ENCODE assay signal across 19 mouse cellular contexts in the genomic region with DNA sequence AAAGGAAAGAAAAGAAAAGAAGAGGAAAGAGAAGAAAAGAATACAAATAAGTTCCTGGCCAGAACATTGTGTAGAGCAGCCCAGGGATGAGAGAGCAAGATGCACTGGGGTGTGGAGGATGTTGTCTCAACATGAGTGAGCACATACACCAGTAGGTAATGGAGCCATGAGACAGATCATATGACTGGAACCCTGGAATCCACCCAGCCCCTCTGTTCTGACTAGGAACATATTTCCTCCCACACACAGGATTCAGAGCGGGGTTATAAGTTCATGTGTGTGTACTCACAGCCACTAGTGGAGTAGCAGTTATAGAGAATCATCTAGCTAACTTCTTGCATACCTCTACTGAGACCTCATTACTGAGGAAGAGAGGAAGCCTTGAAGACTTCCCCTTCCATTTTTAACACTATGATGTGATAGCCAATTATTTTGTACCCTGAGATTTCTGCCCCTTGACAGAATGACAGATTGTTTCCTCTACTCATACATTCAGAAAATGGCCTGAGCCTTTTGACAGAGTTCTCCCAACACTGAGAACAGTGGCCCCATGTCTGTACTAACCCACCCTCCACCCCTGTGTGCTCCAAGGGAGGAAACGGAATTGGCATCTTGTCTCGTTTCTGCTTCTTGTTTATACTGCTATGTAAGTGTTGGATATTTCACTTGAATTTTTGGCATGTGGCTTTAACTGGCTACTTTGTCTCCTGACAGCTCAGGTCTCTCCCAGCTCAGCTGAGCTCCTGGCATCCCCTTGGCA. TPM values are rescaled to one million over a fixed set of nuclear protein-coding genes. Genes with fewer than 3 reads are reported as not detected.
DNase-seq lines count a peak whose midpoint lies in the region; ATAC-seq lines count a peak whose summit lies in the region.
"Had no signal": no experiment of that assay in that cellular context is flagged by ENCODE, and none has a peak within 500 bp of the region (broad histone marks: within the 10 kb centered on the region; RNA-seq: fewer than 3 reads in every experiment).

No protein-coding gene starts in this region.

- H3K9me3 ChIP-seq in kidney, embryonic 16.5 days (ENCODE audit: low read length): no peaks in the 10 kb centered on the region
- no peaks in the 10 kb centered on the region for H3K9me3 ChIP-seq in limb, embryonic 15.5 days
- H3K9me3 ChIP-seq in forebrain, embryonic 14.5 days (replicated peaks; ENCODE audit: control insufficient read depth, low read length): no peaks in the 10 kb centered on the region
- H3K9me3 ChIP-seq: embryonic facial prominence, embryonic 13.5 days; hindbrain, embryonic 10.5 days; limb, embryonic 13.5 days; neural tube, embryonic 12.5 days had no signal

- H3K36me3 ChIP-seq in kidney, embryonic 16.5 days (ENCODE audit: insufficient read depth, low read length): no peaks in the 10 kb centered on the region
- H3K36me3 ChIP-seq in limb, embryonic 15.5 days: no peaks in the 10 kb centered on the region
- no peaks in the 10 kb centered on the region for H3K36me3 ChIP-seq in forebrain, embryonic 14.5 days (ENCODE audit: control insufficient read depth, insufficient read depth, low read length)
- H3K36me3 ChIP-seq: embryonic facial prominence, embryonic 13.5 days; hindbrain, embryonic 10.5 days; limb, embryonic 13.5 days; neural tube, embryonic 12.5 days had no signal

- 52% methylated on average over 3 of the region's 3 CpGs for WGBS in kidney, embryonic 16.5 days
- WGBS in limb, embryonic 15.5 days: 64% methylated on average over 3 of the region's 3 CpGs
- WGBS in forebrain, embryonic 14.5 days: 93% methylated on average over 3 of the region's 3 CpGs

- H3K27me3 ChIP-seq in kidney, embryonic 16.5 days (ENCODE audit: insufficient read depth, low read length): no peaks in the 10 kb centered on the region
- H3K27me3 ChIP-seq in limb, embryonic 15.5 days: no peaks in the 10 kb centered on the region
- H3K27me3 ChIP-seq in forebrain, embryonic 14.5 days (replicated peaks; ENCODE audit: control insufficient read depth, insufficient read depth, low read length): no peaks in the 10 kb centered on the region
- H3K27me3 ChIP-seq: embryonic facial prominence, embryonic 13.5 days; limb, embryonic 13.5 days; neural tube, embryonic 12.5 days had no signal

- H3K9ac ChIP-seq in kidney, embryonic 16.5 days (replicated peaks; ENCODE audit: low read length): no peak overlapping the region
- no peak overlapping the region for H3K9ac ChIP-seq in limb, embryonic 15.5 days
- H3K9ac ChIP-seq in forebrain, embryonic 14.5 days (ENCODE audit: low read length): no peak overlapping the region
- H3K9ac ChIP-seq: embryonic facial prominence, embryonic 13.5 days; limb, embryonic 13.5 days; neural tube, embryonic 12.5 days had no signal

- H3K4me3 ChIP-seq in kidney, embryonic 16.5 days (ENCODE audit: low read length): no peak overlapping the region
- H3K4me3 ChIP-seq in limb, embryonic 15.5 days: no peak overlapping the region
- no peak overlapping the region for H3K4me3 ChIP-seq in forebrain, embryonic 14.5 days (ENCODE audit: low read depth, low read length)
- H3K4me3 ChIP-seq: embryonic facial prominence, embryonic 13.5 days; hindbrain, embryonic 10.5 days; layer of hippocampus, adult 2 months; left cerebral cortex, adult 2 months; limb, embryonic 13.5 days; neural tube, embryonic 12.5 days had no signal

- no peak overlapping the region for H3K4me2 ChIP-seq in kidney, embryonic 16.5 days (replicated peaks; ENCODE audit: low read depth, low read length)
- no peak overlapping the region for H3K4me2 ChIP-seq in limb, embryonic 15.5 days
- no peak overlapping the region for H3K4me2 ChIP-seq in forebrain, embryonic 14.5 days (ENCODE audit: low read length)
- H3K4me2 ChIP-seq: embryonic facial prominence, embryonic 13.5 days; limb, embryonic 13.5 days; neural tube, embryonic 12.5 days had no signal

- H3K4me1 ChIP-seq in kidney, embryonic 16.5 days (ENCODE audit: insufficient read depth, low read length): peaks cover 9% of the 10 kb centered on the region; the same call in 1 of the 2 replicates
- peaks cover 8% of the 10 kb centered on the region; the same call in 1 of the 2 replicates for H3K4me1 ChIP-seq in limb, embryonic 15.5 days
- no peaks in the 10 kb centered on the region for H3K4me1 ChIP-seq in forebrain, embryonic 14.5 days (ENCODE audit: control insufficient read depth, insufficient read depth, low read length)

- peak; percentile 29 for DNase-seq in gastrocnemius, adult 18-20 months (ENCODE audit: low spot score)
- no peak for DNase-seq in gastrocnemius, postnatal 10 days
- no peak for DNase-seq in kidney, postnatal 4 days
- peak; percentile 15 for DNase-seq in A20 (ENCODE audit: low read depth, low spot score)
- no peak for DNase-seq in right cerebral cortex, postnatal 4 days
- DNase-seq in forebrain, embryonic 14.5 days (ENCODE audit: low spot score): no peak
- DNase-seq: cerebellum, postnatal 36 days had no signal

- H3K27ac ChIP-seq in kidney, embryonic 16.5 days (ENCODE audit: low read length): no peak overlapping the region
- H3K27ac ChIP-seq in limb, embryonic 15.5 days: no peak overlapping the region
- H3K27ac ChIP-seq in forebrain, embryonic 14.5 days (ENCODE audit: low read depth, low read length): no peak overlapping the region
- H3K27ac ChIP-seq: embryonic facial prominence, embryonic 13.5 days; layer of hippocampus, adult 2 months; left cerebral cortex, adult 2 months; limb, embryonic 13.5 days; neural tube, embryonic 12.5 days had no signal

- peak; percentile 60; the same call in 1 of the 2 replicates for ATAC-seq in kidney, embryonic 16.5 days (ENCODE audit: low FRiP score, low TSS enrichment)
- peak; percentile 37; the same call in 1 of the 2 replicates for ATAC-seq in limb, embryonic 15.5 days (ENCODE audit: insufficient number of reproducible peaks, low FRiP score, low TSS enrichment, low read depth)
- ATAC-seq in forebrain, embryonic 14.5 days: no peak
- ATAC-seq: activated CD4-positive, CD25-positive, alpha-beta regulatory T cell, adult 4 months; forebrain, embryonic 16.5 days had no signal

RNA-seq across cellular contexts. Expression of gene Fabp1, which starts 24.7 kb away (rescaled TPM):
- total RNA-seq in gastrocnemius, adult 18-20 months (2021): 1 to 10 TPM in 1 of 2 experiments, not detected in 1; 2.6 TPM
- total RNA-seq in gastrocnemius, postnatal 10 days (2021): under 1 TPM in 1 of 2 experiments, not detected in 1; 0.70 TPM
- 1.6 and 2.7 TPM in 2 replicates for polyA plus RNA-seq in kidney, embryonic 16.5 days (2015; fragmentation: Nextera tagmentation; extraction: Ambion mirVana)
- 0.88 and 1.4 TPM in 2 replicates for polyA plus RNA-seq in limb, embryonic 15.5 days (2015; fragmentation: Nextera tagmentation; extraction: Ambion mirVana)
- polyA plus RNA-seq in forebrain, embryonic 14.5 days (2014; fragmentation: Nextera tagmentation; extraction: Ambion mirVana): not detected in 2 replicates
- total RNA-seq: ES-E14; layer of hippocampus, adult 2 months; left cerebral cortex, adult 2 months; midbrain, postnatal 0 days had no signal
- polyA plus RNA-seq: activated CD4-positive, CD25-positive, alpha-beta regulatory T cell, adult 4 months; embryonic facial prominence, embryonic 13.5 days; forebrain, embryonic 16.5 days; hindbrain, embryonic 10.5 days; midbrain, postnatal 0 days; neural tube, embryonic 12.5 days had no signal

RNA-seq across cellular contexts. Expression of gene Krcc1, which starts 47.1 kb away (rescaled TPM):
- total RNA-seq in gastrocnemius, adult 18-20 months (2021): 10 to 100 TPM; 26.4 to 36.1 TPM
- 10 to 100 TPM; 32.9 to 33.5 TPM for total RNA-seq in gastrocnemius, postnatal 10 days (2021)
- 52.9 and 58.4 TPM in 2 replicates for polyA plus RNA-seq in kidney, embryonic 16.5 days (2015; fragmentation: Nextera tagmentation; extraction: Ambion mirVana)
- polyA plus RNA-seq in limb, embryonic 15.5 days (2015; fragmentation: Nextera tagmentation; extraction: Ambion mirVana): 48.2 and 51.2 TPM in 2 replicates
- polyA plus RNA-seq in forebrain, embryonic 14.5 days (2014; fragmentation: Nextera tagmentation; extraction: Ambion mirVana): 23.6 and 24.2 TPM in 2 replicates

Comparison
In these comparisons a context has a peak if more than half of its experiments do, and no peak if none do; other contexts are left out.
1. DNase-seq: peak in gastrocnemius, adult 18-20 months (single experiment) and A20 (single experiment); none in gastrocnemius, postnatal 10 days (single experiment), kidney, postnatal 4 days (0 of 2), right cerebral cortex, postnatal 4 days (single experiment) and forebrain, embryonic 14.5 days (single experiment).